Mouse (Mus musculus): ENCODE measurements at regions not wholly inside any gene's neighbourhood (a gene's known extent, or its start where the extent isn't known, plus 50 kb on each side); places are given as distances from the start of the nearest gene placed in this dataset.

- no peak overlapping the region for H3K4me2 ChIP-seq (replicated peaks; ENCODE audit: low read depth, low read length)
- no peaks in the 10 kb centered on the region for H3K27me3 ChIP-seq (ENCODE audit: control insufficient read depth, insufficient read depth, low read length)
- 93% methylated on average over 1 of the region's 1 CpGs for WGBS
- DNase-seq (ENCODE audit: low spot score) (no peak), ATAC-seq (ENCODE audit: low FRiP score) (no peak)
- no peaks in the 10 kb centered on the region for H3K4me1 ChIP-seq (replicated peaks; ENCODE audit: control insufficient read depth, insufficient read depth, low read length)
- no peak overlapping the region for H3K4me3 ChIP-seq (ENCODE audit: low read depth, low read length)
- no peaks in the 10 kb centered on the region for H3K9me3 ChIP-seq (ENCODE audit: control insufficient read depth, low read length)
- no peaks in the 10 kb centered on the region for H3K36me3 ChIP-seq (ENCODE audit: control insufficient read depth, insufficient read depth, low read length)
- H3K9ac ChIP-seq (ENCODE audit: low read depth, low read length) = no peak overlapping the region
- no peak overlapping the region for H3K27ac ChIP-seq (ENCODE audit: low read depth, low read length)
Observed at GRCm38 (mm10) chr17:55288589-55288988, 156.6 kb upstream of the St6gal2 start.

- ATAC-seq (ENCODE audit: low FRiP score) (no peak), DNase-seq (ENCODE audit: low spot score) (no peak)
- Histone ChIP-seq H3K4me1 (replicated peaks; ENCODE audit: control insufficient read depth, insufficient read depth, low read length) (no peaks in the 10 kb centered on the region), H3K27me3 (ENCODE audit: control insufficient read depth, insufficient read depth, low read length) (no peaks in the 10 kb centered on the region), H3K9ac (ENCODE audit: low read depth, low read length) (no peak overlapping the region), H3K4me3 (ENCODE audit: low read depth, low read length) (no peak overlapping the region), H3K9me3 (ENCODE audit: control insufficient read depth, low read length) (no peaks in the 10 kb centered on the region), H3K27ac (ENCODE audit: low read depth, low read length) (no peak overlapping the region), H3K36me3 (ENCODE audit: control insufficient read depth, insufficient read depth, low read length) (no peaks in the 10 kb centered on the region), H3K4me2 (replicated peaks; ENCODE audit: low read depth, low read length) (no peak overlapping the region)
- 69% methylated on average over 2 of the region's 2 CpGs for WGBS
Observed at GRCm38 (mm10) chr17:55292656-55293055, 152.5 kb upstream of the St6gal2 start.

- Histone ChIP-seq H3K9me3 (ENCODE audit: control insufficient read depth, low read length) (no peaks in the 10 kb centered on the region), H3K9ac (ENCODE audit: low read depth, low read length) (no peak overlapping the region), H3K27ac (ENCODE audit: low read depth, low read length) (no peak overlapping the region), H3K27me3 (ENCODE audit: control insufficient read depth, insufficient read depth, low read length) (no peaks in the 10 kb centered on the region), H3K36me3 (ENCODE audit: control insufficient read depth, insufficient read depth, low read length) (no peaks in the 10 kb centered on the region), H3K4me1 (replicated peaks; ENCODE audit: control insufficient read depth, insufficient read depth, low read length) (no peaks in the 10 kb centered on the region), H3K4me2 (replicated peaks; ENCODE audit: low read depth, low read length) (no peak overlapping the region), H3K4me3 (ENCODE audit: low read depth, low read length) (no peak overlapping the region)
- 86% methylated on average over 2 of the region's 2 CpGs for WGBS
- ATAC-seq (ENCODE audit: low FRiP score) = no peak
- DNase-seq (ENCODE audit: low spot score) = no peak
Observed at GRCm38 (mm10) chr17:55296701-55297100, 148.5 kb upstream of the St6gal2 start.

- no peaks in the 10 kb centered on the region for H3K9me3 ChIP-seq (ENCODE audit: control insufficient read depth, low read length)
- H3K4me1 ChIP-seq (replicated peaks; ENCODE audit: control insufficient read depth, insufficient read depth, low read length) = no peaks in the 10 kb centered on the region
- H3K27me3 ChIP-seq (ENCODE audit: control insufficient read depth, insufficient read depth, low read length) = no peaks in the 10 kb centered on the region
- H3K27ac ChIP-seq (ENCODE audit: low read depth, low read length) = no peak overlapping the region
- H3K4me3 ChIP-seq (ENCODE audit: low read depth, low read length) = no peak overlapping the region
- H3K4me2 ChIP-seq (replicated peaks; ENCODE audit: low read depth, low read length) = no peak overlapping the region
- H3K9ac ChIP-seq (ENCODE audit: low read depth, low read length) = no peak overlapping the region
- no peak for ATAC-seq (ENCODE audit: low FRiP score)
- DNase-seq (ENCODE audit: low spot score) = no peak
- 95% methylated on average over 1 of the region's 1 CpGs for WGBS
- no peaks in the 10 kb centered on the region for H3K36me3 ChIP-seq (ENCODE audit: control insufficient read depth, insufficient read depth, low read length)
Observed at GRCm38 (mm10) chr17:55298852-55299251, 146.3 kb upstream of the St6gal2 start.

- no peaks in the 10 kb centered on the region for H3K27me3 ChIP-seq (ENCODE audit: control insufficient read depth, insufficient read depth, low read length)
- no peak overlapping the region for H3K9ac ChIP-seq (ENCODE audit: low read depth, low read length)
- no peak overlapping the region for H3K4me3 ChIP-seq (ENCODE audit: low read depth, low read length)
- H3K36me3 ChIP-seq (ENCODE audit: control insufficient read depth, insufficient read depth, low read length) = no peaks in the 10 kb centered on the region
- DNase-seq (ENCODE audit: low spot score) (no peak), ATAC-seq (ENCODE audit: low FRiP score) (no peak)
- H3K4me1 ChIP-seq (replicated peaks; ENCODE audit: control insufficient read depth, insufficient read depth, low read length) = no peaks in the 10 kb centered on the region
- no peak overlapping the region for H3K27ac ChIP-seq (ENCODE audit: low read depth, low read length)
- no peak overlapping the region for H3K4me2 ChIP-seq (replicated peaks; ENCODE audit: low read depth, low read length)
- H3K9me3 ChIP-seq (ENCODE audit: control insufficient read depth, low read length) = no peaks in the 10 kb centered on the region
- 90% methylated on average over 1 of the region's 1 CpGs for WGBS
Observed at GRCm38 (mm10) chr17:55320959-55321358, 124.2 kb upstream of the St6gal2 start.

- H3K4me1 ChIP-seq (replicated peaks; ENCODE audit: control insufficient read depth, insufficient read depth, low read length) = no peaks in the 10 kb centered on the region
- 84% methylated on average over 6 of the region's 6 CpGs for WGBS
Observed at GRCm38 (mm10) chr17:55359305-55359704, 85.9 kb upstream of the St6gal2 start.

GRCm38 (mm10) chr17:55367064-55367463 is 78.1 kb upstream of the St6gal2 start:
- Histone ChIP-seq H3K27me3 (ENCODE audit: control insufficient read depth, insufficient read depth, low read length) (no peaks in the 10 kb centered on the region), H3K4me1 (replicated peaks; ENCODE audit: control insufficient read depth, insufficient read depth, low read length) (no peaks in the 10 kb centered on the region), H3K4me2 (replicated peaks; ENCODE audit: low read depth, low read length) (no peak overlapping the region), H3K9me3 (ENCODE audit: control insufficient read depth, low read length) (no peaks in the 10 kb centered on the region), H3K27ac (ENCODE audit: low read depth, low read length) (no peak overlapping the region), H3K36me3 (ENCODE audit: control insufficient read depth, insufficient read depth, low read length) (no peaks in the 10 kb centered on the region), H3K4me3 (ENCODE audit: low read depth, low read length) (no peak overlapping the region), H3K9ac (ENCODE audit: low read depth, low read length) (no peak overlapping the region)
- 60% methylated on average over 1 of the region's 1 CpGs for WGBS
- DNase-seq (ENCODE audit: low spot score) (peak; percentile 42), ATAC-seq (ENCODE audit: low FRiP score) (peak; percentile 53; the same call in 1 of the 2 replicates)

More at GRCm38 (mm10) chr17:55359305-55359704, 85.9 kb upstream of the St6gal2 start:
- Histone ChIP-seq H3K4me2 (replicated peaks; ENCODE audit: low read depth, low read length) (no peak overlapping the region), H3K27me3 (ENCODE audit: control insufficient read depth, insufficient read depth, low read length) (no peaks in the 10 kb centered on the region), H3K4me3 (ENCODE audit: low read depth, low read length) (no peak overlapping the region), H3K27ac (ENCODE audit: low read depth, low read length) (no peak overlapping the region), H3K9me3 (ENCODE audit: control insufficient read depth, low read length) (no peaks in the 10 kb centered on the region), H3K36me3 (ENCODE audit: control insufficient read depth, insufficient read depth, low read length) (no peaks in the 10 kb centered on the region), H3K9ac (ENCODE audit: low read depth, low read length) (no peak overlapping the region)
- ATAC-seq (ENCODE audit: low FRiP score) (no peak), DNase-seq (ENCODE audit: low spot score) (no peak)

GRCm38 (mm10) chr17:55367464-55368207 is 77.5 kb upstream of the St6gal2 start:
- no peak overlapping the region for H3K27ac ChIP-seq (ENCODE audit: low read depth, low read length)
- DNase-seq (ENCODE audit: low spot score) (peak; percentile 5), ATAC-seq (ENCODE audit: low FRiP score) (peak; percentile 35)
- no peak overlapping the region for H3K4me3 ChIP-seq (ENCODE audit: low read depth, low read length)
- no peak overlapping the region for H3K9ac ChIP-seq (ENCODE audit: low read depth, low read length)
- 86% methylated on average over 7 of the region's 7 CpGs for WGBS
- no peaks in the 10 kb centered on the region for H3K36me3 ChIP-seq (ENCODE audit: control insufficient read depth, insufficient read depth, low read length)
- H3K27me3 ChIP-seq (ENCODE audit: control insufficient read depth, insufficient read depth, low read length) = no peaks in the 10 kb centered on the region
- no peaks in the 10 kb centered on the region for H3K4me1 ChIP-seq (replicated peaks; ENCODE audit: control insufficient read depth, insufficient read depth, low read length)
- H3K4me2 ChIP-seq (replicated peaks; ENCODE audit: low read depth, low read length) = no peak overlapping the region
- H3K9me3 ChIP-seq (ENCODE audit: control insufficient read depth, low read length) = no peaks in the 10 kb centered on the region

All from hindbrain, embryonic 11.5 days (tissue).